Mouse (Mus musculus) embryo, embryonic 11.5 days (tissue): ENCODE measurements at regions not wholly inside any gene's neighbourhood (a gene's known extent, or its start where the extent isn't known, plus 50 kb on each side); places are given as distances from the start of the nearest gene placed in this dataset.

Experiments used
- DNase-seq: peaks from one replicate; pipeline ENCODE4 v3.0.0-alpha.2; 2012; ENCODE audit warnings: low read depth, low spot score

GRCm38 (mm10) chr3:39062415-39062814 lies 175.7 kb downstream of the Fat4 start:
- no peak for DNase-seq

- no peak for DNase-seq
Measured at GRCm38 (mm10) chr3:39065457-39065856, 178.7 kb downstream of the Fat4 start.

GRCm38 (mm10) chr3:39069011-39069410 lies 182.3 kb downstream of the Fat4 start:
- no peak for DNase-seq

- no peak for DNase-seq
Measured at GRCm38 (mm10) chr3:39082678-39083270, 196.0 kb downstream of the Fat4 start.

GRCm38 (mm10) chr3:39088948-39089347 lies 202.2 kb downstream of the Fat4 start:
- DNase-seq = no peak

- no peak for DNase-seq
Measured at GRCm38 (mm10) chr3:39102324-39102723, 215.6 kb downstream of the Fat4 start.

GRCm38 (mm10) chr3:39109756-39110392 lies 223.1 kb downstream of the Fat4 start:
- no peak for DNase-seq

GRCm38 (mm10) chr3:39114056-39114455 lies 227.3 kb downstream of the Fat4 start:
- no peak for DNase-seq

- no peak for DNase-seq
Measured at GRCm38 (mm10) chr3:39114826-39115225, 228.1 kb downstream of the Fat4 start.

GRCm38 (mm10) chr3:39115441-39115840 lies 228.7 kb downstream of the Fat4 start:
- no peak for DNase-seq

- no peak for DNase-seq
Measured at GRCm38 (mm10) chr3:39122250-39122649, 235.5 kb downstream of the Fat4 start.

- DNase-seq = no peak
Measured at GRCm38 (mm10) chr3:39130532-39130931, 243.8 kb downstream of the Fat4 start.

- DNase-seq = no peak
Measured at GRCm38 (mm10) chr3:39165006-39165667, 278.4 kb downstream of the Fat4 start.

- no peak for DNase-seq
Measured at GRCm38 (mm10) chr3:39182646-39183045, 295.9 kb downstream of the Fat4 start.

- DNase-seq = no peak
Measured at GRCm38 (mm10) chr3:39195102-39195501, 308.4 kb downstream of the Fat4 start.

- DNase-seq = no peak
Measured at GRCm38 (mm10) chr3:39202662-39203061, 315.9 kb downstream of the Fat4 start.

GRCm38 (mm10) chr3:39208651-39209050 lies 321.9 kb downstream of the Fat4 start:
- no peak for DNase-seq

GRCm38 (mm10) chr3:39209382-39210165 lies 322.8 kb downstream of the Fat4 start:
- DNase-seq = no peak

- DNase-seq = no peak
Measured at GRCm38 (mm10) chr3:39211670-39212069, 324.9 kb downstream of the Fat4 start.

- no peak for DNase-seq
Measured at GRCm38 (mm10) chr3:39220011-39220706, 333.4 kb downstream of the Fat4 start.

- DNase-seq = no peak
Measured at GRCm38 (mm10) chr3:39220707-39221034, 333.9 kb downstream of the Fat4 start.

- DNase-seq = no peak
Measured at GRCm38 (mm10) chr3:39222059-39222458, 335.3 kb downstream of the Fat4 start.
